Mouse (Mus musculus) gastrocnemius, adult 18-20 months (tissue): ENCODE measurements around the gene Grip1. TPM values are rescaled to one million over a fixed set of nuclear protein-coding genes. Genes with fewer than 3 reads are reported as not detected.

Source experiments
- DNase-seq: peaks from one replicate; pipeline ENCODE4 v3.0.0; 2021; ENCODE audit warnings: low spot score
- total RNA-seq, 2 experiments: library from RNA; stranded (reverse); gene quantifications; 2 replicates each; pipeline ENCODE4 v1.2.3; 2021

The Grip1 gene
- total RNA-seq, 2 experiments from 2014 or later = not detected

DNA sequence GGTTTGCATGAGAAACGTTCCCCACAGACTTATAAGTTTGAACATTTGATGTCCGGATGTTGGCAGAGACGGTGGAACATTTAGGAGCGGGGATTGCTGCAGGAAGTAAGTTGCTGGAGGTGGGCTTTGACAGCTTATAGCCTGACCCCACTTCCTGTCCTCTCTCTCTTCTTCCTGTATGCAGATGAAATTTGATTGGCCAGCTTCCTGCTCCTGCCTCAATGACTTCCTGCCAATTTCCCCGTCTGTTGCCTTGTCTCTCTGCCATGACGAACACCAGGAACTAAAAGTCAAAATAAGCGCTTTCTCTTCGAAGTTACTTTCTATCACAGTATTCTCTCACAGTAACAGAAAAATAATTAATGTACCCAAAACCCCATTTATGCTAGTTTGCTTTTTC, 289.1 kb downstream of the Grip1 start:
- DNase-seq = no peak

DNA sequence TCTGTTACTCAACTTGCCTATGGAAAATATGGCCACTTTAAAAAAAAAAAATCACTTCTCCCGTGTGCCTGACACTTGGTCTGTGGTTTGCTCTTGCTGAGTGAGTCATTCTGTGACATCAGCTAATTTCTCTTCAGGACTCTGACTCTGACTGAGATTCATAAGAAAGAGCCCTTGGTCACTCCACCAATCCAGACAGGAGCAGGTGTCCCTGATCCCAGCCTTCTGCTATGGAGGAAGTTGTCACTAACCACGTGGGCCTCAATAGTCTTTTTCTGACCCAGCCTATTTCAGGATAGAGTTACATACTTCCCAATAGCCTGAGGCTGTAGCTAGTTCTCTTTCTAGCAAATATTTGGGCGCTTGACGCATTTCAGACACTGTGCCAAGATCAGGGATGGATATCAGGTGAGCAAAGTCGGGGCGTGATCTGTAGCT, 298.8 kb downstream of the Grip1 start:
- DNase-seq = no peak

DNA sequence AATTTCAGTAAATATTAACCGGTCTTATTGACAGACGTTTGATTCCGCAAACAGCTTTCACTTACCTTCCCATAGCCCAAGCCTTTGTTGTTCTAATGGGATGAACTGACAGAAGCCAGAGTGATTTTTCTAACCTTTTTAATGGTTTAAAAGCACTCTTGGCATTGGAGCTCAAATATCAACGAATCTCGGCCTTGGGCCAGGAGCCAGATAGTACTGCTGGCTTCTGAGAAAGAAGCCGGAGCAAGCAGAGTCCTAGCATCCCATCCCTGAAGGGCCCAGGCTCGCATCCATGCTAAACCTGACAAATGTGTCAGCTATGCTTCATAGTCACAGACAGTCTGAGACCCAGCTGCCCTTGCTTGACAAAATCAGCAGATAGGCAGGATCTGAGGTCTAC, 302.6 kb downstream of the Grip1 start:
- DNase-seq = no peak

DNA sequence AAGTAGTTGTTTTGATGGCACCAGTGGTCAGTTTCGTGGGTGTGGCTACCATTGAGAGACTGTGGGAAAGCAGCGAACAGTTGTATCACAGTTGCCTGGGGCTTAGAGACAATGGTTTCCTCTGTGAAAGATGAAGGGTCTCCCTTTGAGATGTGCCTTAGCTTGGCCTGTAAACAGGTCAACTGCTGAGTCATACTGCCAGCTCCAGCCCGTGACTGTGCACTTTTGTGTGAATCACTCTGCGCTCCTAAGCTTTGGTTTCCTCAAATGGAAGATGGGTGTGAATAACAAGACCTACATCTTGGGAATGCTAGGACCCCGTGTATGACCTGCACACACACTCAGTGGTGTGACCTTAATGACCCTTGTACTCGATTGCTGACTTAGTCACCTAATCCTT, 303.6 kb downstream of the Grip1 start:
- DNase-seq = no peak

DNA sequence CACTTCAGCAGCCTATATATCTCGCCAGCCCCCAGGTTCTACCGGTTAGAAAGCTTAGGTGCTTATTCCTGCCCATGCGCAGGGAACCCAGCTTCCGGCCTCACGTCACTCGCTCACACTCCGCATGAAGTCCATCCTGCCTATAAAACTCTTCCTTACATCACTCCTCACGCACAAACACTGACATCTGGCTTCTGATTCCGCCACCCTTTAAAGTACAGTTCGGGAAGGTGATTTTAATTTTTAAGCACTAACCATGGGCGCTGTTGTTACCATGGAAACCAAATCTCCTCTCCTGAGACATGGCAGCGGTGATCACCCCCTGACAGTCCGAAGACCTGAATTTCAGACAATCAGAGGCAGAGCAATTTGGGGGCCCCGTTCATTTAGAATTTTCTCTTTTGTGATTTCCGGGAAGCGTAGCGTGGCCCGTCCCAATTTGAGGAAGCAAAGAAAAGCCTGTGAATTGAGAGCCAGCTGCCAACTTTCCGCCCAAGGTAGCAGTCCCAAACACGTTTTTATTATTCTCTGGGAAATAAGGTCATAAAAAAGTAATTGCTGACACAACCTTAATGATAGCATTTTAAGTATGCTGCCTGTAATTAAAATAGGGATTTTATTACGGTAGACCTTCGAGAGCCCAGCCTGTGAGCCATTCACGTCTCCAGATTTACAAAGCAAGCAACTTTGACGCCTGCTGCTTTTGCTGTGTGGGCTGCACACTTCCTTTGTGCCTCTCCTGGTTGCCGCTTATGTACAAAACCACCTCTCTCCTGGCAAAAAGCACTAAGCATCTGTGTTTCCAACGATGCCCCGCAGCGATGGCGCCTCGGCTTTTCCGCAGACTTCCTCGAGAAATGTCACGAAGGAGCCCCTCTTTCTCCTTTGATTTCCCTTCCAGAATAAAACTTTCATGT, 308.1 kb downstream of the Grip1 start:
- no peak for DNase-seq

DNA sequence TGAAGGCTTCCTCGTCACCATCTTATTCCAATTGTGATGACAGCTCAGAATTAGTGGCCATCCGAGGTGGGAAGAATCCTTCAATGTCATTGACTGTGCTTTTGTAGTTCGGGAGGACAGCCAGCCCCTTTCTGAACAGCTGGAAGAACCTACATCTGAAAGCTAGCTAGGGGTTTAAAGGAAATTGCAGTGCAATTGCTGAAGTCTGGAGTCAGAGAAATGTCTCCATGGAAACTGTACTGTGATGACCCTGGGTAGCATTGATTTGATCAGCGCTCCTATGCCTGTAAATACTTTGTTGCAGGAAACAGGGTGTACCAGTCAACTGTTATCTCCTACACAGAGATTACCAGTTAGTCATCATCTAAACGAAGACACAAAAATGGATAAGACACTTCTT, 325.2 kb downstream of the Grip1 start:
- DNase-seq = no peak

DNA sequence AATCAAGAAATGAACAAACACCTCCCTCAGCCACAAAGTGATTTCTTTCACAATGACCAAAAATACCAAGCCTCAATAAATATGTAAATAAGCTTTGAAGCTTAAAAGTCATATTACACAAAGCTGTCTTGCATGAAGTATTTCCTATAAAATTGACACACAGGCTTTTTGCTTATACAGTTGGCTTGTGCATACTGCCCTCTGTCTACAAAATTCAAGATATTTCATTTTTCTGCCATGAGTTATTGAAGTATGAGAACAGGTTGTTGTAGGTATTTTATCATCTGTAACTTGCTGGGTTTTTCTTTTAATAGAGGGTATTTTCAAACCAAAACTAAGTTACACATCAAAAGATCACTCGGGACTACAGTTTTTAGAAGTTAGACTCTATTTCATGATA, 326.0 kb downstream of the Grip1 start:
- no peak for DNase-seq

DNA sequence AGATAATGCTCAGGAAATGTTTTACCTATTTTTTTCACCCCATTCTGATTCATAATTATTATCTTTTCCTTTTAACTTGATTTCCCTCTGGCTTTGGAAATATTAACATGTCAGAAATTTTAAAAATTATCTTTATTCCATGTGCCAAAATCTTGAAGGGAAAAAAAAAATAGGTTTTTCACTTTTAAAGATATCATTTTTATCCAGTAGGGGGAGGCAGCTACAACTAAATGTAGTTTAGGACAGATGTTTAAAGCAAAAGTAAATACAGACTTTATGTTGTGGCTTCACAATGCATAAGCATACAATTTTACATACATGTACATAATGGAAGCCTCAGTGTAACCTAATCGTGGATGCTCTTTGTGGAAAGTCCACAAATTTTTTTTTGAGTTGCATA, 336.9 kb downstream of the Grip1 start:
- DNase-seq = no peak

DNA sequence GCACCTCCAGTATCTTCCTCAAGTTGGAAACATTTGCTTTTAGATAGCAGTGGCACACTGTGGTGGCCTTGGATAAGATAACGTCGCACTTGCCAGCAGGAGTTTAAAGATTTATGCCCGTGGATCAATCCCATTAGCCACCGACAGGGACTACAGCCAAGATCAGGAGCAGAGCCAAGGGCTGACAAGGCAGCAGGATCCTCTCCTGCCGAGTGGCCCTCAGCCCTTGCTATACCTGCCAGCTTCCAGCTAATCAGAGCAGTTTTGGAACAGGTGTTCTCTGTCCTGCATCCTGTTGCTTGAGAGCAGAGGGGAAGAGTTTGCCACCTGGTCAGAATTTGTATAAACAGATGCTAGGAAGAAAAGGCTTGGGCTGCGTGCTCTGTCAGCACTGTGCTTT, 348.8 kb downstream of the Grip1 start:
- DNase-seq = no peak

DNA sequence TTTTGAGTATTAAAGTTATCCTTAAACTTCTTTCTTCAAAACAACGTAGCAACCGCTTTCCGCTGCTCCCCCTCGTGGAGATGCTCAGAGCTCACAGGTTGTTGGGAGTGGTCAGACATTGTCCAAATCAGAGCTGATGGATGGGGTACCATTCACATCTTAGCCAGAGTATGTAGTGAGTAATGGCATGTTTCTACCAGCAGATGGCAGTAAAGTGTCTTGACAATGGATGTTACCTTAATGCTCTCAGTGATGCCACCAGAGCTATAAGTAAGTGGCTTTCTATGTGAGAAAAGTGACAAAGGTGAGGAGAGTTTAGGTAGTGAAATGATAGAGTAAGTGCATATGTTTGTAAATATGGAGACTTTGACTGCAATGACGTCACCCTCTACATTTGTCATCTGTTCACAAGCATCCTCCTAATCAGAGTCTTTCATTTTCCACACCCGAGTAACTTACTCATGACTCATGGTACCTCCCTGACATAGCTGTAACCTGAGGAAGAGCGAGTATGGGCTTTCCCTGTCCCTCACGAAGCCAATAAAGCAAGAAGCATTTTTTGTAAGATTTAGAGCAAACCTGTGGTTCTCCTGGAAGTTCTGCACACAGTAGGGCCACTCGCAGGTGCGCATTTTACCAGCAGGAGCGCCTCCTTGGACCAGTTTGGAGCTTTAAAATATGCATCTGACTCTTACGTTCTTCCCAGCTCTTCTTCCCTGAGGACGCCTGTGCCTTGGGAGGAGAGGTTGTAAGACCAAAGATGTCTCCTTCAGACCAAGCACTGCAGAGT, 350.2 kb downstream of the Grip1 start:
- DNase-seq = peak; percentile 21

DNA sequence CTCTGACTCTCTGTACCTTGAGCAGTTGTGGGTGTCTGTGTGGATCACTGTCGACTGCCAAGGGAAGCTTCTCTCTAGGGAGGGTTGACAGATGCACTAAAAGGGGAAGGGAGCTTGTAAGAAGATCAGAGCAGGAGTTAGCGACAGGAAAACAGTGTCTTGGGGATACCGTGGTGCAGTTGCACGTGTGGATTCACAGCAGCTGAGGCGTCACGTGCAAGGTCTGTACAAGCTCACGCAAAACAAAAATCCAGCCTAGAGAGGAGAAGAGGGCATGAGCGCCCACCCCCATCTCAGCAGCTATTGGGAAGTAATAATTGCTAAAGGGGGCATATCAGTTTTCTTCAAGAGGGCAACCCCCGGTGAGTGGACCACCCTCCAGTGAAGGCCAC, 350.8 kb downstream of the Grip1 start:
- no peak for DNase-seq

DNA sequence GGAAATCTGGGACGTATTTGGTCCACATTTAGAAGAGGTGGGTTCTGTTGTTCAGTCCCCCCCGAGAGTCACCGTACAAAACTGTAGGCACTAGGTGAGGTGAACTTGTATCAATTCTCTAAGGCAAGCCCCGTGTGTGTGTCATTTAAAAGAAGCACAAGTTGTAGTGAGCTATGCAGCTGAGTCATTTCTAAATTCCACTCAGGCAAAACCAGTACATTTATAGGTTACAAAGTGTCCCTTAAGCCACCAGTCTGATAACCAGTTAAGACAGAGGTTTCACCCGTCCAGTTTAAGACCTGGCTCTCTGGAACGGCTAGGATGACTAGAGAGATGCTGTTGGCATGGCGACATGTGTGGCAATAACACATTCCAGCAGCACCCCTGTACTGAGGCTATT, 351.5 kb downstream of the Grip1 start:
- DNase-seq = no peak

DNA sequence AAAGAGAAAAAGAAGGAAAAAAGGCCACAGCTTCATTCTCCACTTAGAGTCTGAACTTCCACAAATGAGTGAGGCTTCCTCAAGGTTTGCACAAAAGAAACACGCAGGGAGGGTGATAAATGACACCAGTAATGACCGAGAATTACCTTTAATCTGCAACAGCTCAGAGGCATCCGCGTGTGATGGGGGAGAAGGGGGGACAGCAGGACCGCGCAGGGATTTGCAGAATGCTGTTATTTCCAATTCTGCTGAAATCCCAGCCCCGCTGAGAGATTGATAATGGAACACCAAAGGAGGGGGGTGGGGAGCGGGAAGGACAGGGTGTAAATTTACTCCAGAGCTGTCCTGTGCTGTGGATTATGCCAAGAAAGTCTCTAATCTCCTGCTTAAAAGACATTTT, 352.5 kb downstream of the Grip1 start:
- no peak for DNase-seq

DNA sequence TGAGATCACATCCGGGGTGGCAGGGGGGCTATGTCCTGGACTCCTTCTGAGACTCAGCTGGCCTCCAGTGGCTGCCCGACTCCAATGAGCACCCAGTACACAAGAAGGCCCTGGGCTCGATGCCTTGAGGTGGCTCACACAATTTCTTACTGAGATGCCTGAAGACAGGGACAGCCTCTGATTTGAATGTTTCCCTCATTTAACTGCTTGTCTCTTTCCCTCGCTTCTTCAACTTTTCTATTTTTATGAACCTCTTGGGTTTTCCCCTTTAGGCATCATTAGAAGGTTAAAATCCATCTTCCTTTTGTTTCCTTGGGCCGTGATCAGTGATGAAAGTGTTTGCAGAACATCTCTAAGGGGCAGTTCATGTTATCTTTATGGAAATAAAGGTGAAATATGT, 354.8 kb downstream of the Grip1 start:
- no peak for DNase-seq

DNA sequence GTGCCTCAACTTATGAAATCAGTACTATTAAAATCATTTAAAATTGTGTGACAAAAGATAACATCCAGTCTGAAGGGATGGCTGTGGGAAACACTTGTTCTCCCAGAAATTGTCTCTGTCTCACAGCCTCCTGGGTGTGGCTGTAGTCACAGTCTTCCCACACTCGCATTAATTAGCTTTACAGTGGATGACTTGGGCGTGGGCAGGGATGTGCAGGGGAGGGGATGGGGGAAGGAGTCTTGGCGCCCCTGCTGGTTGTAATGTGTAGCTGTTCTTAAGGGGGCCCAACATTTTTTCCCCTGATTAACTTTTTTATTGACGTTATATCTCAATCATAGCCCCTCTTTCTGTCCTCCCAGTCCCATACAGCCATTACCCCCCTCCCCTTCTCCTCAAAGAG, 360.5 kb downstream of the Grip1 start:
- no peak for DNase-seq

DNA sequence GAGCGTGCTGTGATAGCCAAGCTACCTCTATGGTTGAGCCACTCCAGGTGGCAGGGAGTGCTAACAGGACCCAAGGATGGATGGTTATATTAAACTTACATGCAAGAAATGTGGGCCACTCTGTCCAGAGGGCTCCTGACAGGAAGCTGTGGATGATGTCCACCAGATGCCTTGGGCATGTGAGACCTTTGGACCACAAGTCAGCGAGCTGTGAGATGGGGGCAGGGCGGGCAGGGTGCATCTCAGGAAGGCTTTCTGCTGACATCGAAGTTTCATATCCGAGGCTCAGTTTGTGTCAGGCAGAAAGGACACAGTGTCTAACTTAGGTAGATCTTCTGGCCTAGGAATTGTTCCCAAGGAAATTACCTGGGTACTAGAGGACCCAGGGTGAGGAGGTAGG, 362.4 kb downstream of the Grip1 start:
- no peak for DNase-seq

DNA sequence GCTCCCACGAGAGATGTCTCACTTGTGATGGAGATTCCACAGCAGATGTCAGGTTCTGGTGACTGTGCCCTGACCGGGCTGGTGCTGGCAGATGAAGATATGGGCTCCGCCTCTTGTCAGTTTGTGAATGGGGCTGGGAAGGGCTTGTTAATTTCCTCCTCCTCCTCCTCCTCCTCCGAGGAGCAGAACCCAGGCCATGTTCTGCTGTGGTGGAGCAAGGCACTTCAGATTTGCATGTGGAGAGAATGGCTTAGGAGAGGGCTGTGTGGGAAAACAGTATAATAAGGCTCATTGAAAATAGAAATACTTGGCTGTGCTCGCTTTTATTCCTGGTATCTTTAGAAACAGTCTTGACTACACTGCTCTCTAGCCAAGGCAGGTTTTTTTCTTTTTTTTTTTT, 364.8 kb downstream of the Grip1 start:
- no peak for DNase-seq

DNA sequence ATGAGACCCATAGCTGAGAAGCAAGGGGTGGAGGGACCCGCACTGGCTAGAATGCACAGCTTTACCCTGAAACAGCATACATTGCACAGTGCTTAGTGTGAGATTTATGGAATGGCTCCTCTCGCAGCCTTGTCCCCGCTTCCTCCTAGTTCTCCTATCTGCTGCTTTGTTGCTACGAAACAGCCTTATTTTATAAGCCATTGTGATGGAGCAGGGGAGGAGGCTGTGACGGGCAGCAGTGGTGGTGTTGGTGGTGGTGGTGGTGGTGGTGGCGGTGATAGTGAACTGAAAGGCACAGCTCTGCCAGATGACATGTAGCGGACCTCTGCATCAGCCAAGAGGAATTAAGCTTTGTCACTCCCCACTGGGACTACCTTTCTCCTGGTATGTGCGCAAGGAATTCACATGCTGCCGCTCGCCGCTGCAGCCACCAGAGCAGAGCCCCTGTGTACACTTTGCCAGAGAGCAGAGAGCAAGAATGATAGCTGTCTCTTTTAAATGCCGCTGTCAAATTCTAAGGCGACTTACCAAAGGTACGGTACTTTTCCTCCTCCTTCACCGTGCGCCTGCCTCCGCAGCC, 365.6 kb downstream of the Grip1 start:
- DNase-seq = no peak

DNA sequence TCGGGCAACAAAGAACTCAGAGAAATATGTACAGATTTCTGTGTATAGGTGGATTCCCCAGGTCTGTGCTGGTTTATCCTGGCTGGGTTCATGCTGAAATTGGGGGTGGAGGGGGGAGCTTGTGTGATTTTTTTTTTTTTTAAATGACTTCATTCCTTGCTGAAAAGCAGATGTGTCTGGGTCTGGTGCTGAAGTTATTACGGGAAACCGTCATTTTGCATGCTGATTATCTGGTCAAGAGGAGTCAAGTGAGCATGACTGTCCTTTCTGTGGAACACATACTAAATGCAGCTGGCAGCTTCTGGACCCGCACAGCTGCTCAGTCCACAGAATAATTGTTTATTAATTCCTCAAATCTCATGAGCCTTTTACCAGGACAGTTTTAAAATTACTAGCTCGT, 366.1 kb downstream of the Grip1 start:
- no peak for DNase-seq

DNA sequence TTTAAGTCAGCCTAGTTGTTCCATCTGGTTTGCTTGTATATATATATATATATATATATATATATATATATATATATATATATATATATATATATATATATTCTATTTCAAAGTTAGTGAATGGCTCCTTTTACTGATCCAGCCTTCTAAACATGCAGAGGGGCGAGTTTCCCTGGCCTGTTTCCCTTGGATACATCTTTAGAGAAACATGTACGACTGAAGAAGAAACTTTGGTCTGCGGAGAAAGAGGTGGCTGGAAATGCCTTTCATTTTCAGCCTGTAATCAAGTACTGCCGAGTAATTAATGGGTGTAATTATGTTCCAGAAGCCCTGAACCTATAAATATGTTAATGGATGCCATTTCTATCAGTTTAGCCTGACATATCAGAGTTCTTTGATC, 366.8 kb downstream of the Grip1 start:
- DNase-seq = no peak

DNA sequence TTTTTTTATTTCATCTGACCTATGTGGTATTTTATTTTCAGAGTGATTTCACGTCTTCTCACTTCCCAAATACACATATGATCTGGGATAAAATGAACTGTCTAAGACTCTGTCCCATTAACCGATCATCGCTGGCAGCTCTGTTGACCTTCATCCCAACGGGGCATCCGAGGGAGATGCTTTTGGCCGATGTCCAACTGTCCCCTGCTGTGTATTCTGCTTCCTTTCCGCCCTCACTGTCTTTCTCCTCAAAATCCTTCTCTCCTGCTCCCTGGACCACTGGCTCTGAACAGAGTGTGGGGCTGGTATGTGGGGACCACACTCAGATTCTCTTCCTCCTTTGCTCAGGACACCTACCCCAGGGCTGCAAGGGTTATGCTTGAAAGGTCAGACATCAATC, 370.1 kb downstream of the Grip1 start:
- DNase-seq = no peak

DNA sequence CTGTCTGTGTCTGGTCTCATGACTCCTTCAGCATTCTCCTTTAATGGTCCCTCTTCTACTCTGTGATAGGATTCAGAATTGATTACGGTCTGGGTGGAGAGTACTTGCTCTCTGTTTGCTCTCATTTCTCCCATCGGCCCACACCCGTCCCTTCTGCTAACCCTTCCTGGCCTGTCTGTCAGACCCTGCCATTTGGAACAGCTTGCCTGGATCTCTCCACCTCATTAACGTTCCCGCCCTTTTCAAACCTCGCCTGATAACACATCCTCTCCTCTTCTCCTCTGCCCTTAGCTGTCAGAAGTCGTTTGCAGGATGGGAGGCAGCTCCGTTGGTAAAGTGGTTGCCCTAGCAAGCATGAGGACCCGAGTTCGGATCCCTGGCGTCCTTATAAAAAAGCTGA, 370.9 kb downstream of the Grip1 start:
- no peak for DNase-seq
